Comparison of ENCODE assay signal across 37 mouse cellular contexts in the genomic region with DNA sequence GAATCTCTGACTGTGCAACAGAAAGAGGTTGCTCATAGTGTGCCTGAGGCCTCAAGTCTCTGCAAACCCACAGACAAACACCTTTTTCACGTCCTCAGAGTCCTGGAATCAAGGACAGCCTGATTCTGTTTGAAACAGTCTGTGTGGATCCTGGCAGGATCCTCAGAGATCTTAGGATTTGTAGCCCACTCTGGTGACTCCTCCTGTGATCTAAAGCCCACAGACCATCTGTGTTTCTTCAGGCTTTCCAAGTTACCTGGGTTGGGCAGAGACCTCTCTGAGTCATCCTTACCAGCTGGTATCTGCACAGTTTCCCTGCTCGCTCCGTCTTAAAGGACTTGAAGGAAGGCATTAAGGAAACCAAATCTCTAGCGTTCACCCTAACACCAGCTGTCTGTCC. TPM values are rescaled to one million over a fixed set of nuclear protein-coding genes. Genes with fewer than 3 reads are reported as not detected.
DNase-seq lines count a peak whose midpoint lies in the region; TF ChIP-seq lines count a peak whose summit lies in the region.
"Had no signal": no experiment of that assay in that cellular context is flagged by ENCODE, and none has a peak within 500 bp of the region (broad histone marks: within the 10 kb centered on the region; RNA-seq: fewer than 3 reads in every experiment).

No protein-coding gene starts in this region.

- H3K4me3 ChIP-seq in kidney, adult 2 months (ENCODE audit: insufficient read depth, low read depth, low read length): no peak overlapping the region
- H3K4me3 ChIP-seq: embryonic facial prominence, embryonic 12.5 days; heart, adult 2 months; heart, embryonic 12.5 days; hindbrain, embryonic 13.5 days; limb, embryonic 12.5 days had no signal

- no peak for DNase-seq in kidney, adult 2 months
- DNase-seq in kidney, postnatal 25 days: no peak
- DNase-seq in left cerebral cortex, postnatal 25 days (ENCODE audit: low spot score in 2 of 2): peak; percentile 28 to 91
- DNase-seq in left cerebral cortex, postnatal 4 days: no peak
- DNase-seq in right cerebral cortex, postnatal 25 days: peak; percentile 48
- no peak for DNase-seq in right cerebral cortex, postnatal 10 days (ENCODE audit: low spot score in 2 of 2)
- no peak for DNase-seq in thymus, postnatal 10 days (ENCODE audit: low spot score in 2 of 2)
- DNase-seq: adrenal gland, postnatal 14 days; cerebellum, adult 11-12 months; cerebellum, adult 9-11 months; embryo, embryonic 11 days; heart, adult 2 months; heart, postnatal 4 days; kidney, postnatal 10 days; layer of hippocampus, postnatal 36 days; lung, postnatal 36 days; thymus, adult 2 months; thymus, postnatal 4 days had no signal

- intact Hi-C loops in left cerebral cortex, postnatal 25 days (cut with DNase I): no loop called here
- intact Hi-C loops in left cerebral cortex, postnatal 4 days (cut with DNase I): no loop called here

- H3K27me3 ChIP-seq in kidney, adult 2 months (replicated peaks; ENCODE audit: control insufficient read depth, insufficient read depth, low read length): no peaks in the 10 kb centered on the region
- H3K27me3 ChIP-seq: heart, embryonic 12.5 days; hindbrain, embryonic 13.5 days; limb, embryonic 12.5 days had no signal

- H3K4me1 ChIP-seq in kidney, adult 2 months (ENCODE audit: control insufficient read depth, insufficient read depth, low read length): peaks cover 21% of the 10 kb centered on the region; the same call in 1 of the 2 replicates
- H3K4me1 ChIP-seq: embryonic facial prominence, embryonic 12.5 days; hindbrain, embryonic 13.5 days; limb, embryonic 12.5 days had no signal

- no peak for TF ChIP-seq POLR2A in kidney, adult 2 months (IDR thresholded peaks at IDR 0.05; ENCODE audit: low read depth, low read length)

- peak overlapping the region; percentile 43; the same call in 1 of the 2 replicates for H3K27ac ChIP-seq in kidney, adult 2 months (ENCODE audit: insufficient read depth, low read depth, low read length)
- H3K27ac ChIP-seq: embryonic facial prominence, embryonic 12.5 days; heart, adult 2 months; hindbrain, embryonic 13.5 days; limb, embryonic 12.5 days; stomach, postnatal 0 days had no signal

- TF ChIP-seq CTCF in kidney, adult 2 months (conservative IDR thresholded peaks at IDR 0.05; ENCODE audit: insufficient read depth, insufficient read length, low read depth, low read length): no peak

- 84% methylated on average over 4 of the region's 4 CpGs for WGBS in kidney, adult 2 months

- H3K36me3 ChIP-seq in kidney, adult 2 months (ENCODE audit: control insufficient read depth, insufficient read depth, low read length): peaks cover 3% of the 10 kb centered on the region; the same call in 1 of the 2 replicates
- H3K36me3 ChIP-seq: embryonic facial prominence, embryonic 12.5 days; limb, embryonic 12.5 days had no signal

RNA-seq across cellular contexts. Expression of gene Golt1a, which starts 22.5 kb away (rescaled TPM):
- polyA plus RNA-seq in kidney, adult 2 months (2012; rRNA removed): 18.1 and 18.9 TPM in 2 replicates
- 1 to 10 TPM; 1.0 to 1.3 TPM for total RNA-seq in left cerebral cortex, postnatal 25 days (2021)
- total RNA-seq in left cerebral cortex, postnatal 4 days (2021): under 1 TPM in 1 of 2 experiments, not detected in 1; 0.78 TPM
- total RNA-seq: gastrocnemius, adult 18-20 months; gastrocnemius, postnatal 4 days; heart, adult 2 months; heart, postnatal 4 days; layer of hippocampus, postnatal 36 days; megakaryocyte, adult 5-6 weeks; neutrophil, adult 5-6 weeks had no signal
- polyA plus RNA-seq: CD4-positive, CD25-positive, alpha-beta regulatory T cell, adult 4 months; embryonic facial prominence, embryonic 12.5 days; forebrain, embryonic 14.5 days; heart, embryonic 12.5 days; heart, postnatal 0 days; hindbrain, embryonic 13.5 days; limb, embryonic 12.5 days; midbrain, embryonic 11.5 days; midbrain, embryonic 16.5 days; neural tube, embryonic 11.5 days; spleen, adult 2 months had no signal

RNA-seq across cellular contexts. Expression of gene Kiss1, which starts 34.6 kb away (rescaled TPM):
- polyA plus RNA-seq in kidney, adult 2 months (2012; rRNA removed): not detected in 2 replicates
- total RNA-seq in left cerebral cortex, postnatal 25 days (2021): 1 to 10 TPM in 1 of 2 experiments, not detected in 1; 1.8 TPM
- not detected for total RNA-seq in left cerebral cortex, postnatal 4 days (2021)
- total RNA-seq: adrenal gland, postnatal 14 days; gastrocnemius, adult 18-20 months; gastrocnemius, postnatal 4 days; heart, adult 2 months; heart, postnatal 4 days; layer of hippocampus, postnatal 36 days; megakaryocyte, adult 5-6 weeks; neutrophil, adult 5-6 weeks had no signal
- polyA plus RNA-seq: CD4-positive, CD25-positive, alpha-beta regulatory T cell, adult 4 months; embryonic facial prominence, embryonic 12.5 days; forebrain, embryonic 14.5 days; heart, adult 2 months; heart, embryonic 12.5 days; heart, postnatal 0 days; intestine, embryonic 16.5 days; limb, embryonic 12.5 days; liver, embryonic 11.5 days; liver, embryonic 16.5 days; midbrain, embryonic 11.5 days; midbrain, embryonic 16.5 days; neural tube, embryonic 11.5 days; spleen, adult 2 months; stomach, postnatal 0 days; thymus, adult 2 months had no signal

Comparison
In these comparisons a context has a peak if more than half of its experiments do, and no peak if none do; other contexts are left out.
1. DNase-seq: peak in left cerebral cortex, postnatal 25 days (2 of 2) and right cerebral cortex, postnatal 25 days (single experiment); none in kidney, adult 2 months (single experiment), kidney, postnatal 25 days (0 of 2), left cerebral cortex, postnatal 4 days (single experiment), right cerebral cortex, postnatal 10 days (0 of 2) and thymus, postnatal 10 days (0 of 2).